Mouse (Mus musculus) monocyte, adult 5-6 weeks (primary cell): ENCODE data around the gene Sgsm1. TPM values are rescaled to one million over a fixed set of nuclear protein-coding genes. Genes with fewer than 3 reads are reported as not detected.

ENCODE experiments used
- ATAC-seq: fragments of 153-309, 156-312 bp; replicated peaks from 2 replicates; pipeline ENCODE4 v1.8.0; 2017; ENCODE audit warnings: mild to moderate bottlenecking; ENCODE audit not compliant: low TSS enrichment, insufficient number of reproducible peaks, severe bottlenecking, poor library complexity, low FRiP score
- total RNA-seq: library from RNA; stranded (forward); fragments of 200-1000, 200-491, 200-594 nt; gene quantifications from 3 replicates; pipeline ENCODE4 v1.2.3, GENCODE M21; 2017

The Sgsm1 gene
- total RNA-seq, 1 experiment from 2014 or later: not detected

DNA sequence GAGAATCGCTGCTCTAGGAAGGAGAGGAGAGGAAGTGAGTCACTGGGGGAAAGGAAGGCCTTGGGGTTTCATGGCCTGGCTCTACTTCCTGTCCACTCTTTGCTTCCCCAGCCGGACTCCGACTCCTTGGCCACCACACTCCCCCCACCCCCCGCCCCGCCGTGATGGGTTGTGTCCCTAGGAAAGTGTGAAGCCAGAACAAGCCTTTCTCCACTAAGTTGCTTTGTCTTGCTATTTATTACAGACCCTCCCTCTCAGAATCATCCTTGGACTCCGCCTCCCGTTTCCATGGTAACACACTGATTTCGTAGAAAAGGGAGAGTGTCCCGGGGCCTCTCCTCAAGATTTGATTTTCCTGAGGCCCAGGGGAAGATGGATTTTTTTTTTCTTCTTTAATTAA lies 85.3 kb downstream of the Sgsm1 start:
- ATAC-seq: no peak

- no peak for ATAC-seq
Observed at GRCm38 (mm10) chr5:113223888-113224287, 86.7 kb downstream of the Sgsm1 start.

- ATAC-seq: no peak
Observed at GRCm38 (mm10) chr5:113221147-113221865, 89.3 kb downstream of the Sgsm1 start, which contains the start of gene 2900026A02Rik. 2900026A02Rik (minus strand) TSS chr5:113221236.

DNA sequence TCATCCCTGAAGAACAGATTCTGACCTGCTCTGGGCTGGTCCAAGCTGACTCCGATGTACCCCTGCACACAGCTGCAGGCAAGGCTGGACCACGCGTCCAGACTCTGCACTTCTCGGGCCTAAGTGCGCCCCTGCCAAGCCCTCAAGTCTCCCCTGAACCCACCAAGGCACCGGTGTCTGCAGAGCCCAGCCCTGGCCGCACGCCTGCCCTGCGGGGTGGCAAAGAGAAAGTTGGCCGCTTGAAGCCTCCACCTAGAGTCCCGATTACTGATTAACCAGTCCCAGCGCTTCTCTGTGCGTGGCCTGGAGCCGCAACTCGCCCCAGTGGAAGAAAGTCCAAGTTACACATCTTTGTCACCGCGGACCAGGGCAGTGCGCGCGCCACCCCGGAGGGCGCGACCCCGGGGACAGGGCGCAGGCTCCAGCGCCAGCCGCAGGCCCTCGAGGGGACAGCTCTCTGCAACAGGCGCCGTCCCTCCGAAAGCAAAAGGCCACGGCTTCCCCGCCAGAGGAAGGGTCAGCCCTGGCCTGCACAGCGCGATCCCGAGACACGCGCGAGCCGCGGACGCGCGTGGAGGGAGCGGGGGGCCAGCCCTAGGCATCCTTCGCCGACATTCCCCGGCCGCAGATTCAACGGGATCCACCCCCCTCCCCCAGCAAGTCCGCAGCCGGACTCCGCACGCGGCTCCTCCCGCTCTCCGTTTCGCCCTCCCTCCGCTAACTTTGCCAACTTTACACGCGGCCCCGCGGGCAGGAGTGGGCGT lies 90.0 kb downstream of the Sgsm1 start:
- no peak for ATAC-seq

DNA sequence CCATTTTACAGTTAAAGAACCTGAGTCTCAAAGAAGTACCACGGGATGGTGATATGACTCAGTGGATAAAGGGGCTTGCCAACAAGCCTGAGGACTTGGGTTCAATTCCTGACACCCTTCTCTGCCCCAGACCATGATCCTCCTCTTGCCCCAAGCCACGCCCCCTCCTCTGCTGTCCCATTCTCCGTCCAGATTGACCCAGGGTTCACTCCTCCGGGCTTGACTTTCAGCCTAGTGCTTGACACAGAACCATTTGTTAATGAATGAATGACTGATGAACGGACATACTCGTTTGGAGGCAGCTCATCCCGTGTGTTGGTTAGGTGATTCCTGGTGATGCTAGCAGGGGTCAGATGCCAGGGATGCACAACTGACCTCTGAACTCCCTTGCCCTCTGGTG lies 90.7 kb downstream of the Sgsm1 start:
- ATAC-seq: no peak

- no peak for ATAC-seq
Observed at GRCm38 (mm10) chr5:113219450-113219849, 91.1 kb downstream of the Sgsm1 start.

GRCm38 (mm10) chr5:113218617-113219235 lies 91.9 kb downstream of the Sgsm1 start:
- no peak for ATAC-seq

GRCm38 (mm10) chr5:113217076-113217475 lies 93.5 kb downstream of the Sgsm1 start:
- ATAC-seq: no peak

GRCm38 (mm10) chr5:113216328-113216960 lies 94.1 kb downstream of the Sgsm1 start:
- no peak for ATAC-seq

- no peak for ATAC-seq
Observed at GRCm38 (mm10) chr5:113215610-113216011, 95.0 kb downstream of the Sgsm1 start.

GRCm38 (mm10) chr5:113214455-113214854 lies 96.1 kb downstream of the Sgsm1 start:
- ATAC-seq: no peak

DNA sequence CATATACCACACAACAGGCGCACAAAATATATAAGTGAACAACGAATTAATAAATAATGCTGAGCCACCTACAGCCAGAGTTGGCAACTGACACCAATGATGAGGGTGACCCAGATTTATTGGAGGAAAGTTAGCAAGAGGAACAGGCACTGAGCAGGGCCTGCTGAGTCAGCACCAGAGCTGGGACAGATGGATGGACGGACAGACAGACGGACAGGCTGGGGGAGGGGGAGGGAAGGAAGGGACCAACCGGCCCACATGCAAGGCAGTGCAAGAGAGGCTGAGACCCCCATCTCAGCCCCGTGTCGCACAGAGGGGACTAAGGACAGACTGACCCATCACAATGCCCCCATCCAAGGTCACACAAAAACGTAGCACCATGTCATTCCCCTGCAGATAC lies 96.5 kb downstream of the Sgsm1 start:
- no peak for ATAC-seq

DNA sequence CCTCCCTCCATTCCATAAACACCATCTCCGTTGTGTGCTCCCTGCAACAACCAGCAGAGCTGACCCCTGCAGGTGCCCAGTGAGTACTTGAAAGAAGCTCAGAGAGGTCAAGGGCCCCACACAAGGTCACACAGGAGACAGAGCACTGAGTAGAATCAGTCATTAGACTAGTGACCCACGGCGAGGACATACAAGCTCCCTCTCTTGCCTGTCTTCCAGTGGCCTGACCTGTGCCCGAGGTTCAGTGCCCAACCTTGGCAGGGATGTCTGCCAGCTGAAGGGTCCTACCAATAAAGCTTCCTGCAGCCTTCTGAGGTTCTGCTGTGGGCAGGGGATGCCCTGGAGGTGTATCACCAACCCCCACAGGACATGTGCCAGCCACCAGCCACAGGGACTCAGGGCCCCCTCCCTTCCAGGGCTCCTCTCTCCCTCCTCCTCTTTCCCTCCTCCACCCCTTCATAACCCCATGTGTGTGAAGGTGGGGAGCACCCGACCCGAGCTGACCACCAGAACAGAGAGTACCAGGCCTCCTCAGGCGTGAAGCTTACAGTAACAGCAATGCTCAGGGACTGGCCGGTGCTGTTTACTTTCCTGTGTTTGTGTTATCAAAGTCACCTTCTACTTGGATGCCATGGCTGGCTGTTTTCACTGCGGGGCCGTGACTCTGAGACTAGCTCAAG lies 98.3 kb downstream of the Sgsm1 start:
- ATAC-seq: no peak

GRCm38 (mm10) chr5:113210314-113210713 lies 100.3 kb downstream of the Sgsm1 start:
- ATAC-seq: no peak

DNA sequence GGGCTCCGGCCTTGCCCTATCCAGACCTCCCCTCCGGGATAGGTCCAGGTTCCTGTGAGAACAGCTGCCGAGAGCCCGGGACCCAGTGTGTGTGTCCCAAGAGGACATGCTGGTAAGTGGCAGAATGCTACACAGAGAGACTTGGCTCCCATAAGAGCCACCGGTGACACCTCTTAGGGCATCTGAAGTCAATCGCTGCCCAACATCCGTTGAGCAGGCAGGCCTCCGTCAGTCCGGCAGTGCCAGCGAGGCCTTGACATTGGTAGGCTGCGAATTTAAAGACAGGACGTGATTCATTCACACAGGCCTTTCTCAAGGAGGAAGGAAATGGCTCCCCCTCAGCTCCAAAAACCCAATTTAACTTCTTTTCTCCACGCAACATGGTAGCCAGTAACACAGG lies 100.7 kb downstream of the Sgsm1 start:
- ATAC-seq: no peak

DNA sequence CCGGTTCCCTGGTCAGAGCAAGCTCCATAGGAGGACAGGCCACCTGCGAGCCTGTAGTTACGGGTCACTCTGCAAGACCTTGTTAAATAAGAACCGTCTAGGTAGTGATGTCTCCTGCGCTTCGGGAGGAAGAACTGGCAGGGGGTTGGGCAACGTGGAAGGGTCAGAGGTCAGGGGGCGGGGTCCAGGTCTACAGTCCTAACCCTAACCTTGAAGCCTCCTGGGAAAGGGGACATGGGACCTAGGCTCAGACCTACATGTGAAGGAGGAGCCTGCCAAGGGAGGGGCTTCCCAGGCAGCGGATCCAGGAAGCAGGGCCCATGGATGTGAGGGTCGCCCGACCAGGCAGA lies 101.2 kb downstream of the Sgsm1 start:
- ATAC-seq: no peak

DNA sequence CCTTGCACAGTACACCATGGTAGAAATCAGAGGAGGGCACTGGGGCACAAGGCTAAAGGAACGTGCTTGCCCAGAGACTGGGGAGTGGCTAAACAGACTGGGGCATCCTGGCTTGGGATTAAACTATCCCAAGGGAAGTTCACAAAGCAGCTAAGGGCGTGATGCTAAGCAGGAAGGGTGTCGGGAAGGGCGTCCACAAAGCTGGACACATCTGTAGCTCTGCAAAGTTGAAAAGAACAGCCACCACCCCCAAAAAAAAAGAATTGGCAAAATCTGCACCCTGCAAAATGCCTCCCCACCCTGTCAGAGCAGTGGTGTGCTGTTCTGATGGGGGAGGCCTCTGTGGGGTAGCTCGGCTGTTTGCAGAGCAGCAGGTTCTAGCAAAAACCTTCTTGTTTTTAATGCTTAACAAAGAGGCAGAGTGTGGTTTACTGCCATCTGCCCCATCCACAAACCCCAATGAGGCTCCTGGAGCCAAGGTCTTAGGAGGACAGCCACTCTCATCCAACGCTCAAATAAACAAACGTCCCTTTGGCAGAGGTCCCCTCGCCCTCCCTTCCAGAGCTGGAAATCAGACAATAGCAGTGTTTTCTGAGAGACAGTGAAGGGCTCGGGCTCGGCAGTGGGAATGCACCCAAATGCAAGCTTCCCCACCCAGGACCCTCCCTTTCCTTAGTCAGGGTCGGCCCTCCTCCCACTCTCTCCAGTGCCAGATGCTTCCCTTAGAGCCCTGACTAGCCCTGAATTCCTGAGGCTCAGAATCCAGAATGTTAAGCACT lies 101.8 kb downstream of the Sgsm1 start:
- no peak for ATAC-seq

DNA sequence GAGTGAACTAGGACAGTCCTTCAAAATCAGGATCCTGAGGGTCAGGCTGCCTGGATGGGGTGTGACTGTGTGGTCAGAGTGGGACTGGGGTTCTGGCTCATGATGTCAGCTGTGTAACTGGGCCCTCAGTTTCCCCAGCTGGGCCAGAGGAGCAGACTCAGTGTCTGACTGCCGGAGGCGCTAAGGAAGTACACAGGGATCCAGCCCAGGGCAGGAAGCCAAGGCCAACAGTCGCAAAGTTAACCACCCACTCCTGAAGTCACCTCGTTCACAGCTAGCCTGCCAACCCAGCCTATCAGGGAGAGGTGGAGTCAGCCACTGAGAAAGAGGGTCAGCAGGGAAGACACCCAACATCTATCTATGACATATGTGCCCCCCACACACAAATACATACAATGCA lies 102.5 kb downstream of the Sgsm1 start:
- no peak for ATAC-seq
